Mouse (Mus musculus) lung, postnatal 14 days (tissue): ENCODE results near the gene Dtd2.

Experiments
- DNase-seq: peaks from one replicate; pipeline ENCODE4 v3.0.0; 2021

The Dtd2 gene

GRCm38 (mm10) chr12:51983625-51984024 is 22.7 kb downstream of the Dtd2 start:
- no peak for DNase-seq

DNA sequence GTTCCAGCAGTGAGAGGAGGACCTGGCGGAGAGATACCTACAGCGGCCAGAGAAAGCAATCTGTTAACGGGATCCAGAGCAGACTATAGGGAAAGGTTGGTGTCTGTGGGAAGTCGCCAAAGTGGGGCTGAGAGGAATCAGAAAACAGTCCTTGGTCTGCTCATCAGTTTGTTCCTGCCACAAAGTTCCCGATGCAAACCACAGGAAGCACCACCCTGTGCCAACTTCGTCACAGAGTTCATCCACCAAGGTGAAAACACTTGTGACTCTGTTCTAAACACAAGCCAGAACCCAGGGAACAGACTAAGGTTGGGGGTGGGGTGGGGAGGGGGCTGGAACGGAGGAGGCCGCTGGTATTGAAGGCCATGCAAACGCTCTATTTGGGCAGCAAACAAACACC is 29.8 kb downstream of the Dtd2 start:
- no peak for DNase-seq

- DNase-seq, result no peak
Measured at GRCm38 (mm10) chr12:51974381-51974780, 31.9 kb downstream of the Dtd2 start.

GRCm38 (mm10) chr12:51972269-51973065 is 33.8 kb downstream of the Dtd2 start:
- DNase-seq, result no peak

GRCm38 (mm10) chr12:51971070-51971664 is 35.1 kb downstream of the Dtd2 start, which contains the start of gene Heatr5a:
Gene Heatr5a (minus strand): TSS chr12:51971321.
- peak; percentile 91 for DNase-seq

DNA sequence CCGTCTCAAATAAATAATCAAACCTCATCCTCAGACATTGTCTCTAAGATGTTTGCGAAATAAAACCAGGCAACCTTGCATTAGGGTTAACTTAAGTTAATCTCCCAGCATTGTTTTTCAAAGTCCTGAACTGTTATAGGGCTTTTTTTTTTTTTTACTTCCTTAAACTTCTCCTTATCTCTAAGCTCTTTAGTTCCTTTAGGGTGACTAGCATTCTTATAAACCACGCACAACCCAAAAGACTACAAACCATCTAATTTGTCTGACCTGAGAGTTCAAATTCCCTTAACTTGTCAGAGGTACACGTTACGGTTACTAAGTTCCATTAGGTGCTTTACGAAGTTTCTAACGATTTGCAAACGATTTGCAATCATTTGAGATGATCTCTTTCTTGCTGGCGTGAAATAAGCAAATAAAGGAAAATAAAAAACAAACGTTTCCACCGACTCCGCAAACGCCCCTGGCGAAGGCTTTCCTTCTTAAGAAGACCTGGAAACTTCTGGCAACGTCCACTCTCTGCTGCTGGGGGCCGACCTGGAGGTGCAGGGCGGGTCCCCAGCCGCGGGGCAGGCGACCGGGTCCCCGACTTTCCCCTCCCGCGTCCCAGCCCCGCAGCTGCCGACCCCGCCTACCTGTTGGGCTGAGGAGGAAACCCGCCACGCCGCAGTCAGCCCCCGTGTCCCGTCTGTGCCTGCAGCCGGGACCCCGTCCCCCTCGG is 35.8 kb downstream of the Dtd2 start:
- DNase-seq, result peak; percentile 45

GRCm38 (mm10) chr12:51969876-51970275 is 36.4 kb downstream of the Dtd2 start:
- no peak for DNase-seq

GRCm38 (mm10) chr12:51969092-51969491 is 37.2 kb downstream of the Dtd2 start:
- DNase-seq, result no peak

GRCm38 (mm10) chr12:51967915-51968595 is 38.2 kb downstream of the Dtd2 start:
- DNase-seq, result no peak

- DNase-seq, result no peak
Measured at GRCm38 (mm10) chr12:51957626-51958025, 48.7 kb downstream of the Dtd2 start.

DNA sequence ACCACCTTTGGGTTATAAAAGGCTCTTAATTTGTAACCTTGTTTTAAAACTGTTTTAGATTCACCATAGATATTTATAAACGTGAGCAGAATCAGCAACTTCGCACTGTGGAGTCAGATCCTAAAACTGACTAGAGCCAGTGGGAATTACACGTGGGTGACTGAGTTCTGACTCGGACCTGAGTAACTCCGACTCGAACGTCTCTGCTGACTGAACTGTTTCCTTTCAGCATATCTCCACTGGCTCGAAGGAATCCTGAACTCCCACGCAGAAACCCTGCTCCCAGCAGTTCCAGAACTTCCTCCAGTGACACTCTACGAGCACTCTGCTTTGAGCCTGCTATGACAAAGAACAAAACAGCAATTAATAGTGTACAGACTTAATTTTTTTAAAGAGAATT is 54.0 kb downstream of the Dtd2 start:
- DNase-seq, result no peak

DNA sequence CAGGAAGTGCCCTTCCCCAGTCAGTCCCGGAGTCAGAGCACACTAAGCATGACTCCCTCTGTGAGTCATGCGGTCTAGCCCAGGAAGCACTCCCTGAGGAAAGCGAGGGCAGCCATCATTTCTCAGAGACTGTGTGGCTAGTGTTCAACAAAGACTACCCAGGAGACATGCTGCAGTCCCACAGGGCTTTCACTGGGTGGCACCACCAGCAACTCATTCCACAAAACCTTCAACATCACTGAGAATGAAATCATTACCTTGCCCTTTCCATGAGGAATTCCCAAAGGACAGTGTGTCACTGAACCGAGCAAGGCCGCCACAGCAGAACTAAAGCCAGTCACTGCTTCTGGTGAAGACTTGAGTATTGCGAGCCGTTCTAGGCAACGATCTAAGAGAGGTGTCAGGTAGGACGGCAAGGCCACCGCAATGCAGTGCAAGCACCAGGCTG is 58.8 kb downstream of the Dtd2 start:
- DNase-seq, result no peak

- no peak for DNase-seq
Measured at GRCm38 (mm10) chr12:51945331-51945730, 61.0 kb downstream of the Dtd2 start.

GRCm38 (mm10) chr12:51939848-51940247 is 66.5 kb downstream of the Dtd2 start:
- DNase-seq, result no peak
